Mouse (Mus musculus): Measurements from ENCODE around the gene Hnrnpdl. TPM values are rescaled to one million over a fixed set of nuclear protein-coding genes. Genes with fewer than 3 reads are reported as not detected.

Gene Hnrnpdl
- total and polyA plus RNA-seq, 2 experiments from 2014 or later: 207 to 236 TPM

GRCm38 (mm10) chr5:100047871-100048270 is 8.4 kb upstream of the Hnrnpdl start:
- Histone ChIP-seq H3K36me3 (ENCODE audit: insufficient read depth) (no peaks in the 10 kb centered on the region; the same call in 1 of the 2 replicates), H3K27me3 (ENCODE audit: insufficient read depth, low read length) (no peaks in the 10 kb centered on the region), H3K9ac (no peak overlapping the region), H3K4me3 (ENCODE audit: low read depth, low read length) (no peak overlapping the region), H3K4me1 (ENCODE audit: insufficient read depth) (peaks cover 16% of the 10 kb centered on the region), H3K4me2 (ENCODE audit: low read depth) (no peak overlapping the region), H3K9me3 (ENCODE audit: low read length) (no peaks in the 10 kb centered on the region), H3K27ac (ENCODE audit: low read depth, low read length) (no peak overlapping the region)
- peak; percentile 58; the same call in 1 of the 2 replicates for ATAC-seq
- 24% methylated on average over 7 of the region's 7 CpGs for WGBS
- no peak for TF ChIP-seq CTCF (IDR thresholded peaks at IDR 0.05; ENCODE audit: low read depth)
- DNase-seq: peak; percentile 57

- no peaks in the 10 kb centered on the region for H3K27me3 ChIP-seq (ENCODE audit: insufficient read depth, low read length)
- H3K4me1 ChIP-seq (ENCODE audit: insufficient read depth): peaks cover 16% of the 10 kb centered on the region
- H3K36me3 ChIP-seq (ENCODE audit: insufficient read depth): no peaks in the 10 kb centered on the region; the same call in 1 of the 2 replicates
- ATAC-seq (no peak), DNase-seq (no peak)
- no peak overlapping the region for H3K4me3 ChIP-seq (ENCODE audit: low read depth, low read length)
- no peak overlapping the region for H3K9ac ChIP-seq
- H3K9me3 ChIP-seq (ENCODE audit: low read length): no peaks in the 10 kb centered on the region
- WGBS: 49% methylated on average over 8 of the region's 8 CpGs
- no peak for TF ChIP-seq CTCF (IDR thresholded peaks at IDR 0.05; ENCODE audit: low read depth)
- H3K27ac ChIP-seq (ENCODE audit: low read depth, low read length): no peak overlapping the region
- H3K4me2 ChIP-seq (ENCODE audit: low read depth): no peak overlapping the region
Observed at GRCm38 (mm10) chr5:100047143-100047640, 7.7 kb upstream of the Hnrnpdl start.

GRCm38 (mm10) chr5:100046096-100046495 is 6.6 kb upstream of the Hnrnpdl start:
- no peak overlapping the region for H3K9ac ChIP-seq
- no peak overlapping the region for H3K27ac ChIP-seq (ENCODE audit: low read depth, low read length)
- no peak for DNase-seq
- H3K4me3 ChIP-seq (ENCODE audit: low read depth, low read length): no peak overlapping the region
- H3K36me3 ChIP-seq (ENCODE audit: insufficient read depth): no peaks in the 10 kb centered on the region; the same call in 1 of the 2 replicates
- H3K27me3 ChIP-seq (ENCODE audit: insufficient read depth, low read length): no peaks in the 10 kb centered on the region
- no peak for ATAC-seq
- H3K9me3 ChIP-seq (ENCODE audit: low read length): no peaks in the 10 kb centered on the region
- H3K4me2 ChIP-seq (ENCODE audit: low read depth): no peak overlapping the region
- peaks cover 24% of the 10 kb centered on the region for H3K4me1 ChIP-seq (ENCODE audit: insufficient read depth)
- 52% methylated on average over 3 of the region's 3 CpGs for WGBS
- no peak for TF ChIP-seq CTCF (IDR thresholded peaks at IDR 0.05; ENCODE audit: low read depth)

GRCm38 (mm10) chr5:100044621-100045020 is 5.2 kb upstream of the Hnrnpdl start:
- H3K9me3 ChIP-seq (ENCODE audit: low read length): no peaks in the 10 kb centered on the region
- DNase-seq (no peak), ATAC-seq (no peak)
- H3K27me3 ChIP-seq (ENCODE audit: insufficient read depth, low read length): no peaks in the 10 kb centered on the region
- no peak overlapping the region for H3K27ac ChIP-seq (ENCODE audit: low read depth, low read length)
- no peak overlapping the region for H3K4me3 ChIP-seq (ENCODE audit: low read depth, low read length)
- H3K4me1 ChIP-seq (ENCODE audit: insufficient read depth): peaks cover 24% of the 10 kb centered on the region
- 66% methylated on average over 5 of the region's 5 CpGs for WGBS
- H3K9ac ChIP-seq: no peak overlapping the region
- H3K4me2 ChIP-seq (ENCODE audit: low read depth): no peak overlapping the region
- H3K36me3 ChIP-seq (ENCODE audit: insufficient read depth): no peaks in the 10 kb centered on the region; the same call in 1 of the 2 replicates
- TF ChIP-seq CTCF (IDR thresholded peaks at IDR 0.05; ENCODE audit: low read depth): no peak

GRCm38 (mm10) chr5:100044030-100044429 is 4.6 kb upstream of the Hnrnpdl start:
- Histone ChIP-seq H3K9ac (no peak overlapping the region), H3K9me3 (ENCODE audit: low read length) (no peaks in the 10 kb centered on the region), H3K27ac (ENCODE audit: low read depth, low read length) (no peak overlapping the region), H3K36me3 (ENCODE audit: insufficient read depth) (no peaks in the 10 kb centered on the region; the same call in 1 of the 2 replicates), H3K4me2 (ENCODE audit: low read depth) (no peak overlapping the region), H3K4me1 (ENCODE audit: insufficient read depth) (peaks cover 24% of the 10 kb centered on the region), H3K27me3 (ENCODE audit: insufficient read depth, low read length) (no peaks in the 10 kb centered on the region), H3K4me3 (ENCODE audit: low read depth, low read length) (no peak overlapping the region)
- DNase-seq (no peak), ATAC-seq (no peak)
- WGBS: 76% methylated on average over 4 of the region's 4 CpGs
- TF ChIP-seq CTCF (IDR thresholded peaks at IDR 0.05; ENCODE audit: low read depth): no peak

- Histone ChIP-seq H3K4me1 (ENCODE audit: insufficient read depth) (peaks cover 24% of the 10 kb centered on the region), H3K36me3 (ENCODE audit: insufficient read depth) (no peaks in the 10 kb centered on the region; the same call in 1 of the 2 replicates), H3K27ac (ENCODE audit: low read depth, low read length) (no peak overlapping the region), H3K4me3 (ENCODE audit: low read depth, low read length) (no peak overlapping the region), H3K9ac (no peak overlapping the region), H3K27me3 (ENCODE audit: insufficient read depth, low read length) (no peaks in the 10 kb centered on the region), H3K9me3 (ENCODE audit: low read length) (no peaks in the 10 kb centered on the region), H3K4me2 (ENCODE audit: low read depth) (no peak overlapping the region)
- ATAC-seq (no peak), DNase-seq (peak; percentile 63)
- 0 out of 2 replicates have a peak, but pooled peaks have one; percentile 17 for TF ChIP-seq CTCF (IDR thresholded peaks at IDR 0.05; ENCODE audit: low read depth)
- 37% methylated on average over 5 of the region's 5 CpGs for WGBS
Observed at GRCm38 (mm10) chr5:100043361-100043760, 3.9 kb upstream of the Hnrnpdl start.

GRCm38 (mm10) chr5:100042467-100042866 is 3.0 kb upstream of the Hnrnpdl start:
- no peaks in the 10 kb centered on the region for H3K27me3 ChIP-seq (ENCODE audit: insufficient read depth, low read length)
- H3K36me3 ChIP-seq (ENCODE audit: insufficient read depth): peaks cover under 1% of the 10 kb centered on the region; the same call in 1 of the 2 replicates
- no peak overlapping the region for H3K4me2 ChIP-seq (ENCODE audit: low read depth)
- no peak overlapping the region for H3K4me3 ChIP-seq (ENCODE audit: low read depth, low read length)
- H3K9me3 ChIP-seq (ENCODE audit: low read length): no peaks in the 10 kb centered on the region
- WGBS: 89% methylated on average over 8 of the region's 8 CpGs
- no peak overlapping the region for H3K9ac ChIP-seq
- DNase-seq (no peak), ATAC-seq (no peak)
- no peak for TF ChIP-seq CTCF (IDR thresholded peaks at IDR 0.05; ENCODE audit: low read depth)
- H3K27ac ChIP-seq (ENCODE audit: low read depth, low read length): no peak overlapping the region
- H3K4me1 ChIP-seq (ENCODE audit: insufficient read depth): peaks cover 17% of the 10 kb centered on the region

Measured in forebrain, postnatal 0 days (tissue).